ENCODE assay signal across 9 mouse cellular contexts in genomic region chr19:7310704-7311103, GRCm38 (mm10). TPM values are rescaled to one million over a fixed set of nuclear protein-coding genes. Genes with fewer than 3 reads are reported as not detected.
A peak's percentile ranks its signal among the peaks of the same experiment; 100 is the strongest.
DNase-seq lines count a peak whose midpoint lies in the region; ATAC-seq lines count a peak whose summit lies in the region.
"Had no signal": no experiment of that assay in that cellular context is flagged by ENCODE, and none has a peak within 500 bp of the region (broad histone marks: within the 10 kb centered on the region; RNA-seq: fewer than 3 reads in every experiment).

No protein-coding gene starts in this region.

- no peak overlapping the region for H3K4me3 ChIP-seq in forebrain, embryonic 13.5 days
- no peak overlapping the region for H3K4me3 ChIP-seq in hindbrain, embryonic 15.5 days
- no peak overlapping the region for H3K4me3 ChIP-seq in limb, embryonic 15.5 days
- H3K4me3 ChIP-seq in midbrain, embryonic 16.5 days (ENCODE audit: low read depth, low read length) = no peak overlapping the region

- WGBS in forebrain, embryonic 13.5 days = 28% methylated on average over 5 of the region's 5 CpGs
- 23% methylated on average over 5 of the region's 5 CpGs for WGBS in hindbrain, embryonic 15.5 days
- WGBS in limb, embryonic 15.5 days = 14% methylated on average over 5 of the region's 5 CpGs
- 23% methylated on average over 5 of the region's 5 CpGs for WGBS in midbrain, embryonic 16.5 days

- intact Hi-C loops in heart, postnatal 25 days (cut with DNase I) = loop anchor here (2.0 kb wide), 1 partner anchor 30 kb away; the partner anchor contains the start of gene Mark2

- no peaks in the 10 kb centered on the region for H3K9me3 ChIP-seq in forebrain, embryonic 13.5 days (replicated peaks)
- no peaks in the 10 kb centered on the region for H3K9me3 ChIP-seq in hindbrain, embryonic 15.5 days
- no peaks in the 10 kb centered on the region for H3K9me3 ChIP-seq in limb, embryonic 15.5 days
- no peaks in the 10 kb centered on the region for H3K9me3 ChIP-seq in midbrain, embryonic 16.5 days (replicated peaks; ENCODE audit: control insufficient read depth, low read length, poor library complexity, severe bottlenecking)

- H3K4me2 ChIP-seq in forebrain, embryonic 13.5 days = no peak overlapping the region
- no peak overlapping the region for H3K4me2 ChIP-seq in hindbrain, embryonic 15.5 days
- no peak overlapping the region for H3K4me2 ChIP-seq in limb, embryonic 15.5 days
- H3K4me2 ChIP-seq in midbrain, embryonic 16.5 days (ENCODE audit: low read length) = no peak overlapping the region

- no peaks in the 10 kb centered on the region for H3K27me3 ChIP-seq in forebrain, embryonic 13.5 days
- no peaks in the 10 kb centered on the region for H3K27me3 ChIP-seq in hindbrain, embryonic 15.5 days
- no peaks in the 10 kb centered on the region for H3K27me3 ChIP-seq in limb, embryonic 15.5 days
- no peaks in the 10 kb centered on the region for H3K27me3 ChIP-seq in midbrain, embryonic 16.5 days (ENCODE audit: control insufficient read depth, insufficient read depth, low read depth, low read length)
- H3K27me3 ChIP-seq: CH12.LX had no signal

- H3K4me1 ChIP-seq in forebrain, embryonic 13.5 days = peaks cover 60% of the 10 kb centered on the region
- H3K4me1 ChIP-seq in hindbrain, embryonic 15.5 days (replicated peaks) = peaks cover 70% of the 10 kb centered on the region
- peaks cover 59% of the 10 kb centered on the region for H3K4me1 ChIP-seq in limb, embryonic 15.5 days
- peaks cover 28% of the 10 kb centered on the region for H3K4me1 ChIP-seq in midbrain, embryonic 16.5 days (ENCODE audit: control insufficient read depth, insufficient read depth, low read length)

- no peak for ATAC-seq in forebrain, embryonic 13.5 days
- no peak for ATAC-seq in hindbrain, embryonic 15.5 days (ENCODE audit: low FRiP score, low read depth)
- ATAC-seq in limb, embryonic 15.5 days (ENCODE audit: insufficient number of reproducible peaks, low FRiP score, low TSS enrichment, low read depth) = peak; percentile 49
- peak; percentile 33; the same call in 1 of the 2 replicates for ATAC-seq in midbrain, embryonic 16.5 days

- DNase-seq in heart, adult 11 months = peak; percentile 96
- no peak for DNase-seq in heart, postnatal 25 days (ENCODE audit: low spot score)
- DNase-seq in c-Kit-positive CD71-positive TER-119-positive erythroid progenitor cells, embryonic 14.5 days (ENCODE audit: low spot score) = peak; percentile 63
- peak; percentile 80 for DNase-seq in urinary bladder, postnatal 25 days (ENCODE audit: low spot score)

- no peak overlapping the region; the same call in 1 of the 2 replicates for H3K9ac ChIP-seq in forebrain, embryonic 13.5 days
- no peak overlapping the region for H3K9ac ChIP-seq in hindbrain, embryonic 15.5 days
- H3K9ac ChIP-seq in limb, embryonic 15.5 days = 0 out of 2 replicates have a peak overlapping the region, but pooled peaks have one; percentile 1
- H3K9ac ChIP-seq in midbrain, embryonic 16.5 days (ENCODE audit: low read depth, low read length) = no peak overlapping the region

- H3K36me3 ChIP-seq in forebrain, embryonic 13.5 days (ENCODE audit: poor library complexity, severe bottlenecking) = peaks cover 5% of the 10 kb centered on the region
- no peaks in the 10 kb centered on the region for H3K36me3 ChIP-seq in hindbrain, embryonic 15.5 days
- no peaks in the 10 kb centered on the region for H3K36me3 ChIP-seq in limb, embryonic 15.5 days
- H3K36me3 ChIP-seq in midbrain, embryonic 16.5 days (ENCODE audit: control insufficient read depth, insufficient read depth, low read length) = no peaks in the 10 kb centered on the region

- H3K27ac ChIP-seq in forebrain, embryonic 13.5 days = peak overlapping the region; percentile 44; the same call in 1 of the 2 replicates
- H3K27ac ChIP-seq in hindbrain, embryonic 15.5 days (replicated peaks) = peak overlapping the region; percentile 51
- peak overlapping the region; percentile 83 for H3K27ac ChIP-seq in limb, embryonic 15.5 days
- no peak overlapping the region for H3K27ac ChIP-seq in midbrain, embryonic 16.5 days (ENCODE audit: low read length)

RNA-seq across cellular contexts. Expression of gene Mark2, which starts 31.0 kb away (rescaled TPM):
- total RNA-seq in heart, postnatal 25 days (2021) = 10 to 100 TPM; 49.4 to 55.3 TPM
- 38.3 and 39.0 TPM in 2 replicates for polyA plus RNA-seq in forebrain, embryonic 13.5 days (2015; fragmentation: Nextera tagmentation; extraction: Ambion mirVana)
- 49.5 and 52.5 TPM in 2 replicates for polyA plus RNA-seq in hindbrain, embryonic 15.5 days (2015; fragmentation: Nextera tagmentation; extraction: Ambion mirVana)
- 41.1 and 46.4 TPM in 2 replicates for polyA plus RNA-seq in limb, embryonic 15.5 days (2015; fragmentation: Nextera tagmentation; extraction: Ambion mirVana)
- 42.2 and 43.8 TPM in 2 replicates for polyA plus RNA-seq in midbrain, embryonic 16.5 days (2015; fragmentation: Nextera tagmentation; extraction: Ambion mirVana)

RNA-seq across cellular contexts. Expression of gene Rcor2, which starts 43.6 kb away (rescaled TPM):
- 1 to 10 TPM; 6.9 to 7.5 TPM for total RNA-seq in heart, postnatal 25 days (2021)
- 58.1 and 60.6 TPM in 2 replicates for polyA plus RNA-seq in forebrain, embryonic 13.5 days (2015; fragmentation: Nextera tagmentation; extraction: Ambion mirVana)
- polyA plus RNA-seq in hindbrain, embryonic 15.5 days (2015; fragmentation: Nextera tagmentation; extraction: Ambion mirVana) = 24.0 and 32.1 TPM in 2 replicates
- polyA plus RNA-seq in limb, embryonic 15.5 days (2015; fragmentation: Nextera tagmentation; extraction: Ambion mirVana) = 16.9 TPM in 2 replicates
- polyA plus RNA-seq in midbrain, embryonic 16.5 days (2015; fragmentation: Nextera tagmentation; extraction: Ambion mirVana) = 17.9 and 20.1 TPM in 2 replicates

Comparison
In these comparisons a context has a peak if more than half of its experiments do, and no peak if none do; other contexts are left out.
1. ATAC-seq: peak in limb, embryonic 15.5 days (single experiment) and midbrain, embryonic 16.5 days (single experiment); none in forebrain, embryonic 13.5 days (single experiment) and hindbrain, embryonic 15.5 days (single experiment).